Mouse (Mus musculus): ENCODE measurements around the gene Slco2b1. TPM values are rescaled to one million over a fixed set of nuclear protein-coding genes. Genes with fewer than 3 reads are reported as not detected.
"Not testable (repeated sequence)": the region's sequence is repeated elsewhere in the genome, so short reads cannot be mapped to it uniquely, and the experiment has no call there.

The Slco2b1 gene
- total RNA-seq, 2 experiments from 2014 or later = 4.3 to 8.0 TPM

- ATAC-seq (replicated peaks; ENCODE audit: low FRiP score, poor library complexity, severe bottlenecking) = not testable (repeated sequence)
Measured at GRCm38 (mm10) chr7:99694424-99694823, 16.7 kb downstream of the Slco2b1 start.

GRCm38 (mm10) chr7:99693976-99694375 is 17.2 kb downstream of the Slco2b1 start:
- no peak for ATAC-seq (replicated peaks; ENCODE audit: low FRiP score, poor library complexity, severe bottlenecking)

DNA sequence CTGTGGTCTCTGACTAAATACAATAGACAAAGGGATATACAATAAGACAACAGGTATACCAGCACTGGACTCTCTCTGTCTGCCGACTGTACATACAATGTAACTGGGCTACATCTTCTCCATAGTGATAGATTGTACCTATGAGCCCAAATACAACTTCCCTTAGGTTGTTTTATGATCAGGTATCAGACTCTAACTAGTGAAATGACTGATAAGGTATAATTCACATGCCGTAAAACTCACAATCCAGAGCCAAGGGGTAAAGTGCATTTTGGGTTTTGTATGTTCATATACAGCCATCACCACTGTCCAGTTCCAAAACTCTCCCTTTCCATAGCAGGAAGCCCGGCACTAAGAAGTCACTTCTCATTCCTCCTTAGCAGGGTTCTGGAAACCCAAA is 17.8 kb downstream of the Slco2b1 start:
- ATAC-seq (replicated peaks; ENCODE audit: low FRiP score, poor library complexity, severe bottlenecking) = no peak

DNA sequence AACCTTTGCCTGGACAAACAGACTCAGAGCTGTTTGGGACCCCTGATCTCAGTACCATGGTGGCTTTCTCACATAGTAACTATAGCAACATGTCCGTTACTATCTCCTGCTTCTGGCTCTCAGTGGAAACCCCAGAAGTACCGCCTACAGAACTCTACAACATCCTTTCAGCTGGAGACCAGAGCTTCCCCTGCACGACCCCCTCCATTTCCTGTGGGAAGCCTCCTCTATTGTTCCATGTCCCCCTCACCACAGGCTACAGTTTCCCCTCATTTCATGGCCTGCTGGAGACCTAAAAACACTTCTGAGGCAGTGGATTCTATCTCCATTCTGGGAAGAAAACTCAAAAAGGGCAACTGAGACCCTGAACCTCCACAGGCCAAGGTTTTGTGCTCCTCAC is 18.7 kb downstream of the Slco2b1 start:
- no peak for ATAC-seq (replicated peaks; ENCODE audit: low FRiP score, poor library complexity, severe bottlenecking)

DNA sequence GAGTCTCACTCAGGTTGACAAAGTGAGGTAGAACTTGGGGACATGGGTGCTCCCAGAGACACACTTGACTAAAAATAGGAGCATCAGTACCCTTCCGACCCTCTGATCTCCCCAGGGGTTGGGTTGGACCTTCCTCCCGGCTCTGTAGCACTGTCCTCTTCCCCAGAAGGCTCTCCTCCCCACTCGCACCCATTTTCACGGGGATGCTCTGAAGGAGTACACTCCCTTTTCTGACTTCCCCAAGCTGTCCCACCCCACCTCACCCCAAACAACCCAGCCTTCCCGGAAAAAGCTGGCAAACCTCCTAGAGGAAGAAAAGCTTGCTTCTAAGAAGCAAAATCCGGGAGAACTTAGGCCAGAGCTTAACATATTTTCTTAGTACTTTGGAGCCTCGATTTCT is 20.3 kb downstream of the Slco2b1 start:
- no peak for ATAC-seq (replicated peaks; ENCODE audit: low FRiP score, poor library complexity, severe bottlenecking)

DNA sequence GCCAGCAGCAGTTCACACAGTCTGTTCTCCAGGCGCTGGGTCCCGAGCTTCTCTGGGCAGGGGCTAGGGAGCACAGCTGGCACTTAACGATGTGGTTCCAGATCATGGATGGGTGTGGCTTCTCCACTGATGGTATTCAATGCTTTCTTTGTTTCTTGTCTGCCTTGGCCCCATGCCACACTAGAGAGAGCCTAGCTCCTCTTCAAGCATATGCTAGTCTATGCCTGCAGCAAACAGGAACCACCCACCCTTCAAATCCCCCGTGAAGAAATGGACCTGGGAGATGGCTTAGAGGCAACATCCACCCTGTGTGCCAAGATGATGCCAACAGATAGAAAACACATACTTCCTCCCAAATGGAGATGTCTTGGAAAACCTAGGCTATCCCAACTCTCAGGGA is 27.1 kb downstream of the Slco2b1 start:
- no peak for ATAC-seq (replicated peaks; ENCODE audit: low FRiP score, poor library complexity, severe bottlenecking)

- no peak for ATAC-seq (replicated peaks; ENCODE audit: low FRiP score, poor library complexity, severe bottlenecking)
Measured at GRCm38 (mm10) chr7:99680771-99681170, 30.4 kb downstream of the Slco2b1 start.

DNA sequence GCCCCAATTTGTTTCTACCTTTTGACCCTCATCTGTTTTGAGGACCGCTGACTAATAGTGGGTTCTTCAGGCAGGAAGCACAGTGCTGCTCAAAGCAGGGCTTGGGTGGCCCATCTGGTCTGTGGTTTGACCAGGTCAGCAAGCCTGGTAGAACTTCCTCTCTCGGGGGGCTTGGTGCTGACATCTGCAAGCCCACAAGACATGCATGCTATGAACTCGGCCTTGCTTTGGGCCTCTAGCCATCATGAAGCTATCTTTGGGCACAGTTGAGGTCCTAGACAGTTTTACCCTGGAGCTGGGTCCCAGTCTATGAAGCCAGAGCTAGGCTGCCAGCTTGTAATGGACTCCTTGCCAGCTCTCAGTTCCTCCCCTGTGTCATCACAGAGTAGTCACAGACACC is 36.2 kb downstream of the Slco2b1 start:
- ATAC-seq (replicated peaks; ENCODE audit: low FRiP score, poor library complexity, severe bottlenecking) = no peak

GRCm38 (mm10) chr7:99674209-99674608 is 36.9 kb downstream of the Slco2b1 start:
- no peak for ATAC-seq (replicated peaks; ENCODE audit: low FRiP score, poor library complexity, severe bottlenecking)

DNA sequence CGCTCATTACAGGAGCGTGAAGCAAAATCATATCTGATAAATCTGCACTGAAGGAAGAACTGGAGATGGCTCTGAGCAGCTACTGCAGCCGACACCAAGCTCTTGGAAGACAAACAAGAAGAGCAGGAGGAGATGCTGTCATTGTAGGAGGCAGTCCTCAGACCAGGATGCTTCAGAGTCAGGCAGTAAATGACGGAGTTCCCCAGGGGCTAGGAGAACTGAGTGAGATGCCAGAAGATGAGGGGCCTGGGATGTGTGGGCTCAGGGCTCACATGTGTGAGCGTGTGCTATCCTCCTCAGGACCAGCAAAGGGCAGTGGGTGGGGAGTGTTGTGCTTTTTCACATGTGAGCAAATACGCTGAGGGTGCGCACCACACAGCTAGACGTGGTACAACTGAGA is 38.0 kb downstream of the Slco2b1 start:
- no peak for ATAC-seq (replicated peaks; ENCODE audit: low FRiP score, poor library complexity, severe bottlenecking)

DNA sequence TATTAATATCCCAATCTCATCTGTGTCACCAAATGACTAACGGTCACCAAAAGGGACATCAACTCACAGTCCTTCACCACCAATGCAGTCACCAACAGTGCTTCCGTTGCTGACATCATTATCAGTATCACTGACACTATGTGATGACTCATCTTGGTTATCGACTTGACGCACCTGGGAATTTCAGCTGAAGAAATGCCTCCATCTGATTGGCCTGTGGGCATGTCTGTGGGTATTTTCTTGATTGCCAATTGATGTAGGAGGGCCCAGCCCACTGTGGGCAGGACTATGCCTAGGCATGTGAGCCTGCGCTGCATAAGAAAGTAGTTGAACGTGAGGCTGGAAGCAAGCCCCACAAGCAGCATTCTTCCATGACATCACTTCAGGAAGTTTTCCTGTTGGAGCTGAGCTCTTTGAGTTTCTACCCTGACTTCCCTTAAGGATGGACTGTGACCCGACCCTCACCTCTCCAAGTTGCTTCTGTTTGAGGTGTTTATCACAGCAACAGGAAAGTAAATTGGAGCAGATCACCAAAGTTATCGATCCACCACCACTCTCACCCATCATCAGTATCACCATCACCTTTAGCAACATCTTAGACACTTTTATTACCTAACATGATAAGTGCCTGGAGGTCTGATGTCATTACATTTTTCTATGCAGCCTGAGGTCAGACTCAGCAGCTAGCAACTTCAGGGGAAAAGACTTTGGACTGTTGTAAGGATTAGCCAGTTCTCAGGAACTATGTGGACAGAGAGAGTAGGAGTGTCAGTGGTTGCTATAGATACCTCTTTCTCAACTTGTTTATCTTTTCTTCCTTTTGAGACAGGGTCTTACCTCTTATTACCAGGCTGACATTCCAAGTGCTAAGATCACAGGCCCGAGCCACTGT is 39.4 kb downstream of the Slco2b1 start:
- ATAC-seq (replicated peaks; ENCODE audit: low FRiP score, poor library complexity, severe bottlenecking) = no peak

DNA sequence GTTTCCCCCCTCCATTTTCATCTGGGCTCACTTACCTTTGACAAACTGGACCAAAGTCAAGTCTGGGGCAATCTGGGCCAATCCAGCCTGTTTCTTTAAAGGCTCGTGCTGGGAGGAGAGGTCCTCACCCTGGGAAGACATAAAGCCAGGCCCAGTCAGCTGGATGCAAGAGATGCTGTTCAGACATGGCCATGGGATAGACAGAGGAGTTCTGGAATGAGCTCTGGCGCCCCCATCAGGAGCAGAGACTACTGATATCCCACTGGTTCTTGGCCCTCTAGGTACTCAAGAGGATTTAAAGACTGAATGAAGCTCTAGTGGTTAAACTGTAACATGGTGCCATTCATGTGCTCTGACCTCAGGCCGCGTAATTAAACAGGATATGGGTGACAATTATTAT is 40.2 kb downstream of the Slco2b1 start:
- ATAC-seq (replicated peaks; ENCODE audit: low FRiP score, poor library complexity, severe bottlenecking) = no peak

GRCm38 (mm10) chr7:99668802-99669201 is 42.3 kb downstream of the Slco2b1 start:
- no peak for ATAC-seq (replicated peaks; ENCODE audit: low FRiP score, poor library complexity, severe bottlenecking)

DNA sequence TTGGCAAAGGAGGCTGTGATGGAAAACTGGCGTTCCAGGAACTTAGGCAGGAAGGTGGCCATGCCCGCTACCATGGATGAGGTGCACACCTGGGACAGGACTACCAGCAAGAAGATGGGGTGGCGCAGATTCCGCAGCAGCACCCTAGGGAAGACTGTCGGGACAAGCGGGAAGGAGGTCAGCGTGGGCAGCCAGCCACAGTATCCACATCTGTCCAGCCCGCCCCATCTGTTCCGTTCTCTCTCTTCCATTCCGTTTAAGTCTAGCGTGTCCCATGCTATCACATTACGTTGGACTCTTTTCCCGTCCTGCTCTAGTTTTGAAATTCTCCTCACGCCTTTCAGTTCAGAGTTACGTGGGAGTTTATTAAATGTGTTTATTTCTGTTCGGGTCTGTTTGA is 44.0 kb downstream of the Slco2b1 start:
- ATAC-seq (replicated peaks; ENCODE audit: low FRiP score, poor library complexity, severe bottlenecking) = no peak

GRCm38 (mm10) chr7:99665731-99666452 is 45.2 kb downstream of the Slco2b1 start:
- ATAC-seq (replicated peaks; ENCODE audit: low FRiP score, poor library complexity, severe bottlenecking) = no peak

DNA sequence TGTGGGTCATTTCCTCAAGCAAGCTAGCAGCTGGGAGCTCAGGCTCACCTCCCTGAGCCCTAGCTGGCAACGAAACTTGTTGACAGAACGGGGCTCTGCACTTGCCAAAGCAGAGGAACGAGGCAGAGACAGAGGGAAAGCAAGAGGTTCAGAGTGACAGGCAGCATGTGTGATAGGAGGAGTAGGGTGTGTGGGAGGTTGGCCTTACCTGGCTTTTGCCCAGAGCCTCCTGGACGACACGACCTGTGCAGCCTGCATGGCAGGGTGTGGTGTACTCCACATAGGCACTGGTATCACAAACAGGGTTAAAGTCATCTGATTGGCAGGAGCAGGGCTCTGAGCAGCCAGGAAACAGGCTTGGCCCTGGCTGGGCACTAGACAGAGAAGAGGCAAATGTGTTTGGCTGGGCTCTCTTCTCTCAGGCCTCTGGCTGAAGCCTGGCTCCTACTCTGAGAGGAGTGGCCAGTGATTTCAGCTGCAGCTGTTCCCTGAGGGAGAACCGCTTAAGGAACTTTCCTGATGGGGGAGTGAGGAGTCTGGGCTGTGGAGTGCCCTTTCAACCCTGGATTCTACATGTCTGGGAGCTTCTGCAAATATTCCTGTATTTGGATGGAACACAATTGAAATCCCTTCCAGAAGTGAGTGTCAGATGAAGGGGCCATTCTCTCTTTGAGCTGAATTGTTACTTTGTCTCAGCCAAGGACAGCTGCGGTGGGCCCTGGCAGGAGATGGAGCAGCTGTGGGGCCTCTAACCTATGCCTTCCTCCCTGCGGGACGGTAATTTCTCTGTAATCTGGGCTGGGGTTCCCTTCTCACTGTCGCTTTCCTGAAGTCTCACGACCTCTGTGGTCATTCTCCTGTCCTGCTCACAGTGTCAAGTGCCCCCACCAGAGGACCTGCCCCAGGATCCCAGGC is 46.3 kb downstream of the Slco2b1 start:
- no peak for ATAC-seq (replicated peaks; ENCODE audit: low FRiP score, poor library complexity, severe bottlenecking)

DNA sequence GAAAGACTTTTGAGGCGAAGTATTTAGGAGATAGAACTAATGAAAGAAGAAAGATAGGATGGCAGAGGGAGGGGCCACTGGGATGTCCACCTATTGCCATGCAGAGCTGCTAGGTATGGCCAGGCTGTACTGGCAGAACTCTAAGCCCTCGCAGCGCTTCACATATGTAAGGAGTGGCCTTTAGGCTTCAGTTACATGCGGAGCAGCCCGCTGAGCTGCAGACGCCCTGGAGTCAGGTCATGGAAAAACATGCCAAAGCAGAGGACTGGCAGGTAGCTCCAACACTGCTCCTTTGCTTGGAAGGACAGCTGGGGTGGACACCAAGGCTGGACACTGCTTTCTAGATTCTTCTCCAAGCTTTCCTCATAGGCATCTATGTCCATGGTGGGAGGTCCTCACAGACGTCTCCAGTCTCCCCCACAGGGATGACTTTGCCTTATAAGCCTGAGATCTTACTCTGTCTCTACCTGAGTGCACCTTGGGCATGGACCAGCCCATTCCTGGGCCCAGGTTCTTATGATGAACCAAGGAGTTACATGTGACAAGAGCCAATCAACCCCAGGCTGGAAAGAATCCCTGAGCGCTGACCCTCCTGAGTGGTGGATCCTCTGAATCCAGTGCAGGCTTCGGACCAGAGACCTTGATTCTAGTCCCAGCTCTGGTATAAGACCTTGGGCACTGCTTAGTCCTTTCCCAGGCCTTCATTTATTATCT is 47.5 kb downstream of the Slco2b1 start:
- ATAC-seq (replicated peaks; ENCODE audit: low FRiP score, poor library complexity, severe bottlenecking) = no peak

DNA sequence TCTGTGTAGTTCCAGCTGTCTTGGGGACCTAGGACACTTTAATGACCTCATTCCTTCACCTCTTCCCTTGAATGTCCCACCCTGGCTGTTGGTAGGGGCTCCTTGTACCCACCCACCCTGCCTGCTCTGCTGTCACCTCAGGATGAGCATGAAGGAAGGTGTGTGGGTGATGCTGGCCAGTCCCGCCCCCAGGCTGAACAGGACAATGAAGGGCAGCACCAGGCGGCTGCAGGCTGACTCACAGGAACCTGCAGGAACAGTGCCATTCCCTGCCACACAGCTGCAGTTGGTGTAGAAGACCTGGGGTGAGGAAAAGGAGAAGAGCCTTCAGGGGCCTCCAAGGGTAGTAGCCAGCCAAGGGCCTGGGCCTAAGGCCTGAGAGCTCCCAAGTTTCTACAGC is 48.8 kb downstream of the Slco2b1 start:
- ATAC-seq (replicated peaks; ENCODE audit: low FRiP score, poor library complexity, severe bottlenecking) = no peak

- ATAC-seq (replicated peaks; ENCODE audit: low FRiP score, poor library complexity, severe bottlenecking) = no peak
Measured at GRCm38 (mm10) chr7:99661571-99662230, 49.4 kb downstream of the Slco2b1 start.

Measured in erythroid progenitor cell, adult 5-6 weeks (primary cell).